Mouse (Mus musculus) liver, embryonic 14.5 days (tissue): ENCODE data around the gene Slc18a3. TPM values are rescaled to one million over a fixed set of nuclear protein-coding genes. Genes with fewer than 3 reads are reported as not detected.

Experiments
- ATAC-seq: fragments of 200-750 bp; cut with Nextera tagmentation; 2 replicates; pipeline ENCODE4 v1.8.0; 2017; ENCODE audit warnings: moderate number of reproducible peaks, mild to moderate bottlenecking, moderate library complexity; ENCODE audit not compliant: insufficient read depth
- DNase-seq, 3 experiments: peaks; one replicate each; pipeline ENCODE4 v3.0.0-alpha.2; 2012 to 2013; ENCODE audit warnings: low read depth in 3 of 3, low spot score in 3 of 3
- H3K27ac ChIP-seq: fragments of 300-500 bp; sonication (generic); 2 replicates; pipeline ENCODE4 v1.5.1; 2014; ENCODE audit warnings: moderate library complexity, mild to moderate bottlenecking, control low read depth, inconsistent platforms
- H3K27me3 ChIP-seq: fragments of 300-500 bp; sonication (generic); 2 replicates; pipeline ENCODE4 v1.6.1; 2014; ENCODE audit warnings: mild to moderate bottlenecking, low read length, moderate library complexity; ENCODE audit not compliant: control insufficient read depth, insufficient read depth
- H3K36me3 ChIP-seq: fragments of 300-500 bp; sonication (generic); replicated peaks from 2 replicates; pipeline ENCODE4 v1.6.1; 2014; ENCODE audit warnings: low read depth; ENCODE audit not compliant: control insufficient read depth, insufficient read depth
- H3K4me1 ChIP-seq, 2 experiments: fragments of 200-500 bp in 1 of 2; fragments of 300-500 bp in 1 of 2; sonication (generic) in 1 of 2; replicated peaks; 2 replicates each; pipeline ENCODE4 v1.6.1; 2012 to 2014; ENCODE audit warnings: antibody characterized with exemption in 1 of 2, inconsistent platforms in 1 of 2, low read length in 1 of 2; ENCODE audit not compliant: control insufficient read depth in 2 of 2, insufficient read depth in 2 of 2
- H3K4me2 ChIP-seq: fragments of 300-500 bp; sonication (generic); 2 replicates; pipeline ENCODE4 v1.6.1; 2014; ENCODE audit warnings: low read depth, mild to moderate bottlenecking, control low read depth, moderate library complexity
- H3K4me3 ChIP-seq, 2 experiments: fragments of 200-500 bp in 1 of 2; fragments of 300-500 bp in 1 of 2; sonication (generic) in 1 of 2; 2 replicates each; pipeline ENCODE4 v1.5.1; 2012 to 2014; ENCODE audit warnings: low read depth in 2 of 2, low read length in 2 of 2, mild to moderate bottlenecking in 2 of 2, control low read depth in 1 of 2, inconsistent platforms in 1 of 2, moderate library complexity in 1 of 2; ENCODE audit not compliant: insufficient read depth in 1 of 2
- H3K9ac ChIP-seq: fragments of 300-500 bp; sonication (generic); replicated peaks from 2 replicates; pipeline ENCODE4 v1.6.1; 2014; ENCODE audit warnings: mild to moderate bottlenecking, control low read depth, moderate library complexity
- H3K9me3 ChIP-seq: fragments of 300-500 bp; sonication (generic); 2 replicates; pipeline ENCODE4 v1.6.1; 2016; ENCODE audit warnings: low read length, mixed read lengths; ENCODE audit not compliant: control insufficient read depth
- CTCF ChIP-seq: IDR thresholded peaks from 2 replicates; pipeline ENCODE4 v1.5.1; 2016; ENCODE audit warnings: antibody characterized with exemption, low read depth, control low read depth
- EP300 ChIP-seq: IDR thresholded peaks from 2 replicates; pipeline ENCODE4 v1.6.1; 2016; ENCODE audit warnings: antibody characterized with exemption, low read depth
- WGBS: fragments of 180-500 bp; shearing (Covaris S2); extraction: QIAGEN DNeasy Blood & Tissue Kit; methylation state at CpG from one replicate; pipeline ENCODE4 v1.1.7; 2014; ENCODE audit not compliant: insufficient replicate concordance; 5-methylcytosine and 5-hydroxymethylcytosine counted together
- polyA plus RNA-seq, 2 experiments: library from polyadenylated mRNA; depleted of rRNA in 1 of 2; stranded (reverse) in 1 of 2; unstranded in 1 of 2; fragments of >200 nt; fragmentation: Nextera tagmentation in 1 of 2; extraction: Ambion mirVana in 1 of 2; gene quantifications; 2 replicates each; pipeline versions ENCODE4 v1.2.1 to v1.2.3; 2012 to 2014

Slc18a3 gene
- polyA plus RNA-seq, 2 experiments = not detected

DNA sequence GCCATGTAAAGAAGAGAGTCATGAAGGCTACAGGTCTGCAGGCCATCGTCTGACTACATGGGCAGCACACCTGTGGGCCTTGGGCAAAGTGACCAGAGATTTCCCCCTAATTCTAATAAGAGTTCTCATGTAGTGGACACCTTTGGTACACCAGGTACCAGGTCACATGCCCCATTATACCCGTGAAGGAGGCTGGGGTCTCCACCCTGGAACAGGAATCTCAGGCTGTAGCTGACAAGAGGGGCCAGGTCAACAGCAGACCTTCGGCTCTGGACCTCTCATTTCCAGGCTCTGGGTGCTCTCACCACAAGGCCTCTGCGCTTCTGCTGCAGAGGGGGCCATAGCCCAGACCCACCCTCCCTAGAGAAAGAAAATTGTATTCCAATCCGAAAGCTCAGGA is 25.3 kb downstream of the Slc18a3 start:
- no peaks in the 10 kb centered on the region for H3K4me1 ChIP-seq
- no peak overlapping the region for H3K4me2 ChIP-seq
- ATAC-seq (no peak), DNase-seq (no peak)
- no peaks in the 10 kb centered on the region for H3K36me3 ChIP-seq
- TF ChIP-seq CTCF = no peak
- no peak overlapping the region for H3K4me3 ChIP-seq
- no peak overlapping the region for H3K9ac ChIP-seq
- no peak overlapping the region for H3K27ac ChIP-seq
- H3K9me3 ChIP-seq = no peaks in the 10 kb centered on the region
- H3K27me3 ChIP-seq = no peaks in the 10 kb centered on the region; the same call in 1 of the 2 replicates
- 26% methylated on average over 5 of the region's 5 CpGs for WGBS

DNA sequence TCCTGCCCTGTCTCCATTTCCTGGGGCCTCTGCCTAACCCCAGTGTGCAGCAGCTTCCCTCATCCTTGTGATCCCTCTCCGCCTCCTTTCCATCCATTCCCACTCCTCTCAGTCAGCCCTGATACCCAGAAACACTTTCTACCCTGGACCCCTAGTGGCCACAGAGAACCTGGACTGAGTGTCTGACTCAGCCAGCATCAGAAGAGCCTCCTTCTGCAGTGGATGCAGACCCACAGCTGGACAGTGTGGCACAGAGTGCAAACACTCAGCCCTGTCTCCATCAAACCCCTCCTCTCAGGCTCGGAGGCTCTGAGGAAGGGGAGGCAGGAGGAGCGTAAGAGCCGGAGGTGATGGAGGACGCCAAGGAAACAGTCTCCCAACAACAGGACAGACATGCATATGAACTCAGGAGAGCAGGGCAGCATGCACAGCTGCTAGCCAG is 27.3 kb downstream of the Slc18a3 start:
- ATAC-seq (no peak), DNase-seq (no peak)
- no peaks in the 10 kb centered on the region for H3K36me3 ChIP-seq
- no peaks in the 10 kb centered on the region for H3K4me1 ChIP-seq
- H3K27ac ChIP-seq = no peak overlapping the region
- H3K27me3 ChIP-seq = no peaks in the 10 kb centered on the region
- H3K4me3 ChIP-seq = no peak overlapping the region
- H3K9ac ChIP-seq = no peak overlapping the region
- no peaks in the 10 kb centered on the region for H3K9me3 ChIP-seq
- WGBS = 41% methylated on average over 5 of the region's 5 CpGs
- peak; percentile 17; the same call in 1 of the 2 replicates for TF ChIP-seq CTCF
- no peak for TF ChIP-seq EP300
- no peak overlapping the region for H3K4me2 ChIP-seq

DNA sequence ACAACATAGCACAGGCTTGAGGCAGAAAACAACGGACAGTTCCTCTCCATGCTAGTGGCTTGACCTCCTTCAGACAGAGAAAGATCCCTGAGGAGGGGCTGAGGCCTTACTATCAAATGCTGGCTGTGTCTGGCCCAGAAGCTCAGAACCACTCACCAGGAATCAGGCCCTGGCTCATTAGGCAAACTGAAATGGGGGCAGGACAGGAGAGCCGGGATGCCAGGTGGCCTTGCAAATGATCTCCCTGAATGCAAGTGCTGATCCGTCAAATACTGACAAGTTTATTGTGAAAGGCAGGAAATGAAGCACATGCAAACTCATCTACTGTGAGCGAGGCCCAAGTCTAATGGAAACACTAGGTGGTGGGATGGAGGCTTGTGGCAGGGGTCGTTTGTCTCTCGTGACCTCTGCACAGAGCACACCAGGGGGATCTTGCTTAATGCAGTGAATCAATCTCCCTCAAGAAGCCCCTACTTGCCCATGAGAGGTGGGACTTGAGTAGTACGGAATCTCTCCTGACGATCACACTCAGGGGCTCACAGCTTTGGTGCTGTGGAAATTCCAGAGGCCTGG is 35.5 kb downstream of the Slc18a3 start:
- H3K9ac ChIP-seq = no peak overlapping the region
- TF ChIP-seq EP300 (no peak), CTCF (no peak)
- no peak overlapping the region for H3K4me3 ChIP-seq
- H3K4me2 ChIP-seq = no peak overlapping the region
- DNase-seq = no peak
- 35% methylated on average over 8 of the region's 8 CpGs for WGBS
- no peak for ATAC-seq
- H3K27me3 ChIP-seq = no peaks in the 10 kb centered on the region
- H3K27ac ChIP-seq = no peak overlapping the region
- H3K9me3 ChIP-seq = no peaks in the 10 kb centered on the region
- no peaks in the 10 kb centered on the region for H3K4me1 ChIP-seq
- no peaks in the 10 kb centered on the region for H3K36me3 ChIP-seq

DNA sequence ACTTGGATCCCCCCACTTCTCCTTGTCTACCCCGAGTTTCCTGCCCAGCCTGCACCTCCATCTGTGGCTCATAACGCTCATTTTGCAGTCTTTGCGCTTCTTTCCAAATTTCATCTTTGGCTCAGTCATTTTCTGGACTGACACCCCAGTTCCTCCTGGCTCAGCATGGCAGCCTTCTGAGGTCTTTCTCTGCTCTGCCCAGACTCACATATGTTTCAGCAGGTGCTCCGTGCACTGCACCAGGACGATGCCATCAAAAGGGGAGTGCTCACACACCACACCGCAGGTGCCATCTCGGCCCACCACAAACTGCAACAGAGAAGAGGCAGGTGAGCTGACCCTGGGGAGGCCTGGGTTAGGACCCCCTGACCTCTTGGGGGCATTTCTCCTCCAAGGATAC is 40.7 kb downstream of the Slc18a3 start:
- no peak for DNase-seq
- WGBS = 64% methylated on average over 7 of the region's 7 CpGs
- Histone ChIP-seq H3K4me2 (no peak overlapping the region), H3K36me3 (no peaks in the 10 kb centered on the region), H3K9me3 (no peaks in the 10 kb centered on the region), H3K27me3 (no peaks in the 10 kb centered on the region), H3K4me1 (no peaks in the 10 kb centered on the region), H3K27ac (no peak overlapping the region), H3K4me3 (no peak overlapping the region), H3K9ac (no peak overlapping the region)
- TF ChIP-seq CTCF (no peak), EP300 (no peak)
- ATAC-seq = no peak

DNA sequence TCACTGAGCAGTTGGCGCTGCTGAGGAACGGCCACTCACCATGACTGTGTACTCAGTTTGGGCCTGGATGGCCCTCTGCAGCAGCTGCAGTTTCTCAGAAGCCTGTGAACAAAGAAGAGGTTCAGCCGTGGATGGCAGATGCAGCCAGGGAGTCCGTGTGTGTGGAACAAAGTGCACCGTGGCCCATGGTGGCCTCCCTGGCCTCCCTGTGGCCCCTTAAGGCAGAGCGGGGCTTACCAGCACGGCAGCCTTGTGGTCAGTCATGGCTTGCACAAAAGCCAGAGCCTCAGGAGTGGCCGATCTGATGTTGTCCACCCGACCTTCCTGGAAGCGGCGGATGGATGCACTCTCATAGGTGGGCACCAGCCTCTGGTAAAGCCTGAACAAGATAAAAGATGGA is 45.9 kb downstream of the Slc18a3 start:
- WGBS = 70% methylated on average over 11 of the region's 11 CpGs
- Histone ChIP-seq H3K4me1 (no peaks in the 10 kb centered on the region), H3K9me3 (no peaks in the 10 kb centered on the region), H3K27ac (no peak overlapping the region), H3K4me2 (no peak overlapping the region), H3K36me3 (no peaks in the 10 kb centered on the region), H3K4me3 (no peak overlapping the region), H3K27me3 (no peaks in the 10 kb centered on the region), H3K9ac (no peak overlapping the region)
- ATAC-seq (no peak), DNase-seq (no peak)
- TF ChIP-seq CTCF = no peak
- TF ChIP-seq EP300 = no peak

Other genes with a start within 250 kb of the Slc18a3 start
- gene Ogdhl, start 142.8 kb downstream of the Slc18a3 start, polyA plus RNA-seq (2012; rRNA removed) = 0.39 and 0.41 TPM in 2 replicates
- gene Ogdhl, start 142.8 kb downstream of the Slc18a3 start, polyA plus RNA-seq (2014; fragmentation: Nextera tagmentation; extraction: Ambion mirVana) = 0.58 and 1.0 TPM in 2 replicates
- not detected in 2 replicates for gene 1700024G13Rik, start 76.5 kb downstream of the Slc18a3 start, polyA plus RNA-seq (2012; rRNA removed)
- not detected in 2 replicates for gene 1700024G13Rik, start 76.5 kb downstream of the Slc18a3 start, polyA plus RNA-seq (2014; fragmentation: Nextera tagmentation; extraction: Ambion mirVana)
- not detected in 2 replicates for gene Chat, start 1.1 kb upstream of the Slc18a3 start, polyA plus RNA-seq (2012; rRNA removed)
- gene Chat, start 1.1 kb upstream of the Slc18a3 start, polyA plus RNA-seq (2014; fragmentation: Nextera tagmentation; extraction: Ambion mirVana) = not detected in 2 replicates
- gene Ercc6, start 48.7 kb upstream of the Slc18a3 start, polyA plus RNA-seq (2012; rRNA removed) = 2.5 and 3.4 TPM in 2 replicates
- gene Ercc6, start 48.7 kb upstream of the Slc18a3 start, polyA plus RNA-seq (2014; fragmentation: Nextera tagmentation; extraction: Ambion mirVana) = 5.4 and 6.5 TPM in 2 replicates
- gene Prrxl1, start 134.6 kb upstream of the Slc18a3 start, polyA plus RNA-seq (2012; rRNA removed) = not detected in 2 replicates
- gene Prrxl1, start 134.6 kb upstream of the Slc18a3 start, polyA plus RNA-seq (2014; fragmentation: Nextera tagmentation; extraction: Ambion mirVana) = not detected in 2 replicates
- gene 3425401B19Rik, start 220.4 kb upstream of the Slc18a3 start, polyA plus RNA-seq (2012; rRNA removed) = not detected in 2 replicates
- gene 3425401B19Rik, start 220.4 kb upstream of the Slc18a3 start, polyA plus RNA-seq (2014; fragmentation: Nextera tagmentation; extraction: Ambion mirVana) = not detected in 2 replicates